Mouse (Mus musculus) forebrain, postnatal 0 days (tissue): ENCODE results near the gene Adk. TPM values are rescaled to one million over a fixed set of nuclear protein-coding genes. Genes with fewer than 3 reads are reported as not detected.
A peak's percentile ranks its signal among the peaks of the same experiment; 100 is the strongest.
"Not testable (repeated sequence)": the region's sequence is repeated elsewhere in the genome, so short reads cannot be mapped to it uniquely, and the experiment has no call there.

Experiments
- ATAC-seq: fragments of 200-750 bp; cut with Nextera tagmentation; 2 replicates; pipeline ENCODE4 v1.8.0; 2017; ENCODE audit warnings: mild to moderate bottlenecking, moderate library complexity
- DNase-seq: peaks from one replicate; pipeline ENCODE4 v3.0.0-alpha.2; 2015
- H3K27ac ChIP-seq: fragments of 300-500 bp; sonication (generic); 2 replicates; pipeline ENCODE4 v1.5.1; 2014; ENCODE audit warnings: low read depth, mild to moderate bottlenecking, antibody characterized with exemption, low read length, moderate library complexity, mixed read lengths
- H3K27me3 ChIP-seq: fragments of 300-500 bp; sonication (generic); 2 replicates; pipeline ENCODE4 v1.6.1; 2014; ENCODE audit warnings: mild to moderate bottlenecking, low read length, mixed read lengths; ENCODE audit not compliant: insufficient read depth
- H3K36me3 ChIP-seq: fragments of 300-500 bp; sonication (generic); 2 replicates; pipeline ENCODE4 v1.6.1; 2014; ENCODE audit warnings: mild to moderate bottlenecking, moderate library complexity; ENCODE audit not compliant: insufficient read depth
- H3K4me1 ChIP-seq: fragments of 300-500 bp; sonication (generic); 2 replicates; pipeline ENCODE4 v1.6.1; 2014; ENCODE audit warnings: antibody characterized with exemption; ENCODE audit not compliant: insufficient read depth
- H3K4me2 ChIP-seq: fragments of 300-500 bp; sonication (generic); 2 replicates; pipeline ENCODE4 v1.6.1; 2014; ENCODE audit warnings: low read depth, mild to moderate bottlenecking, moderate library complexity
- H3K4me3 ChIP-seq: fragments of 300-500 bp; sonication (generic); 2 replicates; pipeline ENCODE4 v1.5.1; 2014; ENCODE audit warnings: low read depth, low read length, mixed read lengths
- H3K9ac ChIP-seq: fragments of 300-500 bp; sonication (generic); 2 replicates; pipeline ENCODE4 v1.6.1; 2014; ENCODE audit warnings: mild to moderate bottlenecking
- H3K9me3 ChIP-seq: fragments of 300-500 bp; sonication (generic); 2 replicates; pipeline ENCODE4 v1.6.1; 2016; ENCODE audit warnings: low read length
- CTCF ChIP-seq: sonication (generic); IDR thresholded peaks from 2 replicates; pipeline ENCODE4 v1.5.1; 2016; ENCODE audit warnings: antibody characterized with exemption, control low read depth, low read depth
- WGBS: fragments of 180-500 bp; shearing (Covaris S2); extraction: QIAGEN DNeasy Blood & Tissue Kit; methylation state at CpG from one replicate; pipeline ENCODE4 v1.1.7; 2014; 5-methylcytosine and 5-hydroxymethylcytosine counted together
- polyA plus RNA-seq: library from polyadenylated mRNA; unstranded; fragments of >200 nt; fragmentation: Nextera tagmentation; extraction: Ambion mirVana; gene quantifications from 2 replicates; pipeline ENCODE4 v1.2.1, GENCODE M21; 2015
- total RNA-seq: library from RNA; depleted of rRNA; stranded (reverse); fragments of >200 nt; gene quantifications from 2 replicates; pipeline ENCODE4 v1.2.3, GENCODE M21; 2014

Adk gene
- total and polyA plus RNA-seq, 2 experiments from 2014 or later: 55.5 to 66.7 TPM

DNA sequence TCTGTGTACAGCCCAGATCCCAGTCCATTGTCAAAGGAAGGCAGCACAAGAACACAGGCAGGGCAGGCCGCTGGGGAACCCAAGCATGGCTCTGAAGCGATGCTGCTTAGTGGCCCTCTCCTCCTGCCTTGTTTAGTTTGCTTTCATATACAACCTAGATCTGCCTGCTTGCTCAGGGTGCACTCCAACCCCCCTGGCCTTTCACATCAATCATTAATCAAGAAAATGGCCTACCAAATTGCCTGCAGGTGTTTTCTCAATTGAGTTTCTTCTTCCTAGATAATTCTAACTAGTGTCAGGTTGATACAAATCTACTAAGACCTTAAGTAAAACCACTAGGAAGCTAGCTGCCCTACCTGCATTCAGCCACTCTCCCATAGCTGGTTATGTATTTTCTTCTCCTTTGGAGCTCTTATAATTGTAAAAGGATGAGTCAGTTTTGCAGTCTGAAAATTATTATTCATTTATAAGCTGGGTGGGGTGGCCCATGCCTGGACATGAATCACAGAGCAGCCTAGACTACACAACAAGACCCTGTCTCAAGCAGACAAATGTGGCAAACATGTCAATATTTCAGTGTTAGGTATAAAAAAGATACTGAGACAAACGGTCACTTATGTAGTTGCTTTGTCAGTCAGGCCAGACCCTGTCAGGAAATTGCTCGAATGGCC, 35.2 kb downstream of the Adk start:
- Histone ChIP-seq H3K4me3 (no peak overlapping the region), H3K27ac (0 out of 2 replicates have a peak overlapping the region, but pooled peaks have one; percentile 30), H3K36me3 (no peaks in the 10 kb centered on the region), H3K9ac (no peak overlapping the region), H3K4me2 (no peak overlapping the region), H3K4me1 (no peaks in the 10 kb centered on the region), H3K27me3 (no peaks in the 10 kb centered on the region), H3K9me3 (no peaks in the 10 kb centered on the region)
- DNase-seq: no peak
- no peak for TF ChIP-seq CTCF
- no peak for ATAC-seq
- 72% methylated on average over 4 of the region's 4 CpGs for WGBS

DNA sequence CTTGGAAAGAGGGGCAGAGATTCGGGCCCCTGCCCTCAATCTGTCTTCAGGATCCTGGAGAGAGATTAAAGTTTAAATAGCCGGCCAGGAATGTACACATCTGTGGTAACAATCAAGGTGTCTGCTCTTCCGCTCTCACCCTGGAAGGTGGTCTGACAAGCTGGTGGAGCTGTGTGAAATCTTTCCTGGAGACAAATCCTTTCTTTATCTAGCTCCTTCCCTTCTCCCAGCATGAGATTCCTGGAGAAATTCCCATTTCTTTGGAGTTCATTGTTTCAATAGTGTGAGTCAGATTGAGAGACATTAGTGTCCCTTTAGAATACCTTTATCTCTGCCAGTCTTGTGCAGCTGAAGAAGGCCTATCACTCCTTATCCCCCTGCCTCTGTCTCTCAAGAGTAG, 36.4 kb downstream of the Adk start:
- Histone ChIP-seq H3K4me3 (no peak overlapping the region), H3K36me3 (no peaks in the 10 kb centered on the region), H3K4me2 (no peak overlapping the region), H3K27me3 (no peaks in the 10 kb centered on the region), H3K27ac (no peak overlapping the region), H3K9me3 (no peaks in the 10 kb centered on the region), H3K4me1 (no peaks in the 10 kb centered on the region), H3K9ac (no peak overlapping the region)
- ATAC-seq (no peak), DNase-seq (no peak)
- no peak for TF ChIP-seq CTCF
- WGBS: 46% methylated on average over 3 of the region's 3 CpGs

DNA sequence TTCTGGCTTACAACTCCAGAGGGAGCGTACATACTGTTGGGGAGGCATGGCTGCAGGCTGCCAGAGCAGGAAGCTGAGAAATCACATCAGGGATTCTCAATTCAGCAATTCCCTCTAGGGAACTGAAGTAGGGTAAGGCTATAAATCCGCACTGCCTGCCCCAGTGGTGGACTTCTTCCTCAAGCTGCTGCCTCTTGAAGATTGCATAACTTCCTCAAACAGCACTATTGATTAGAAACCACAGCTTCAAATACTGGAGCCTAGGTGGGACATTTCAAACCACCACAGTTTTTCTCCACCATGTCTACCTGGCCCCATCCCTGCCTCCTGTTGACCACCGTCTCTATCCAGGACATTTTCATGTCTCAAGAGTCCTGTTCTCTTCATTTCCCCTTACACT, 38.0 kb downstream of the Adk start:
- no peaks in the 10 kb centered on the region for H3K4me1 ChIP-seq
- H3K4me2 ChIP-seq: no peak overlapping the region
- no peak overlapping the region for H3K27ac ChIP-seq
- no peaks in the 10 kb centered on the region for H3K36me3 ChIP-seq
- H3K4me3 ChIP-seq: no peak overlapping the region
- DNase-seq (no peak), ATAC-seq (no peak)
- 89% methylated on average over 3 of the region's 3 CpGs for WGBS
- no peaks in the 10 kb centered on the region for H3K27me3 ChIP-seq
- no peak for TF ChIP-seq CTCF
- no peaks in the 10 kb centered on the region for H3K9me3 ChIP-seq
- no peak overlapping the region for H3K9ac ChIP-seq

DNA sequence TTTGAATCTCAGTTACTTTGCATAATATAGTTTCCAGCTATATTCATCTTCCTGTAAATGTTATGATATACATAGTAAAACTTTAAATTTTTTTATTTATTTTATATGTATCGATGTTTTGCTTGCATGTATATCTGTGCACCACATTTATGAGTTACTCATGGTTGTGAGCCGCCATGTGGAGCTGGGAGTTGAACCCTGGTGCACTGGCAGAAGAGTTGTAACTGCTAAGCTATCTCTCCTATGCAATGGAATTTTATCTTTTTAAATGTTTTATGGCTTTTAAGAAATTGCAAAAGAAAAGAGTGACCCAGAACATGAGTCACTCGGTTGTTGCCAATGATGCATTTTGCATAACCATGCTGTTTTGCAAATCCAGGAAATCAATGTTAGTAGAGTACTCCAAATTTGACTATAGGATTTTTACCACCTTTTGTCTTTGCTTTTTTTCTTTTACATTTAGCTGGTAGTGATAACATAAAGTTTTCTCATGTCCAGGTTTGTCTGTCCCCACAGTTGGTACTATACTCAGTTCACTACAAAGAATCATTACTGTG, 38.6 kb downstream of the Adk start:
- no peak for ATAC-seq

DNA sequence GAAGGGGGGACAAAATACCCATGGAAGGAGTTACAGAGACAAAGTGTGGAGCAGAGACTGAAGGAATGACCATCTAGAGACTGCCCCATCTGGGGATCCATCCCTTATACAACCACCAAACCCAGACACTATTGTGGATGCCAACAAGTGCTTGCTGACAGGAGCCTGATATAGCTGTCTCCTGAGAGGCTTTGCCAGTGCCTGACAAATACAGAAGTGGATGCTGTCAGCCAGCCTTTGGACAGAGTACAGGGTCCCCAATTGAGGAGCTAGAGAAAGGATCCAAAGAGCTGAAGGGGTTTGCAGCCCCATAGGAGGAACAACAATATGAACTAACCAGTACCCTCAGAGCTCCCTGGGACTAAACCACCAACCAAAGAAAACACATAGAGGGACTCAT, 41.8 kb downstream of the Adk start:
- H3K9ac ChIP-seq: not testable (repeated sequence)

More for the DNA sequence above, 38.6 kb downstream of the Adk start:
- 95% methylated on average over 3 of the region's 3 CpGs for WGBS
- no peak overlapping the region for H3K9ac ChIP-seq
- no peaks in the 10 kb centered on the region for H3K9me3 ChIP-seq
- no peaks in the 10 kb centered on the region for H3K4me1 ChIP-seq
- no peak overlapping the region for H3K4me2 ChIP-seq
- no peak for TF ChIP-seq CTCF
- H3K4me3 ChIP-seq: no peak overlapping the region
- no peaks in the 10 kb centered on the region for H3K36me3 ChIP-seq
- H3K27ac ChIP-seq: no peak overlapping the region
- H3K27me3 ChIP-seq: no peaks in the 10 kb centered on the region
- no peak for DNase-seq

DNA sequence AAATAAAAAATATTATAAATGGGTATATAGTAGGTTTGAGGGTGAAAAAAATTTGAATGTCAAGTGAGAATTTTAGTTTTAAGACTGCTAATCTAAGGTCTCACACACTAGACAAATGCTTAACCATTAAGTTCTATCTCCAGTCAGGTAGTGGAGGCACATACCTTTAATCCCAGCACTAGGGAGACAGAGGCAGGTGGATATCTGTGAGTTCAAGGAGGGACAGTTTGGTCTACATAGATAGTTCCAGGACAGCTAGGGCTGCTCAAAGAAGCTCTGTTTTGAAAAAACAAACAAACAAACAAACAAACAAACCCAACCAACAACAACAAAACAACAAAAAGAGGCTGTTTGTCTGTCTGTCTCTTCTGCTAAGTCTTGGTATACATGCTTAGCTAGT, 43.9 kb downstream of the Adk start:
- Histone ChIP-seq H3K27me3 (no peaks in the 10 kb centered on the region), H3K4me2 (no peak overlapping the region), H3K9me3 (no peaks in the 10 kb centered on the region), H3K36me3 (no peaks in the 10 kb centered on the region), H3K4me3 (no peak overlapping the region), H3K4me1 (peaks cover under 1% of the 10 kb centered on the region; the same call in 1 of the 2 replicates), H3K9ac (no peak overlapping the region), H3K27ac (no peak overlapping the region)
- ATAC-seq (no peak), DNase-seq (no peak)
- TF ChIP-seq CTCF: no peak

More for the DNA sequence above, 41.8 kb downstream of the Adk start:
- H3K27me3 ChIP-seq, DNase-seq, H3K27ac ChIP-seq, H3K4me1 ChIP-seq, H3K4me2 ChIP-seq, H3K9me3 ChIP-seq, ATAC-seq, H3K36me3 ChIP-seq, H3K4me3 ChIP-seq: not testable (repeated sequence)

DNA sequence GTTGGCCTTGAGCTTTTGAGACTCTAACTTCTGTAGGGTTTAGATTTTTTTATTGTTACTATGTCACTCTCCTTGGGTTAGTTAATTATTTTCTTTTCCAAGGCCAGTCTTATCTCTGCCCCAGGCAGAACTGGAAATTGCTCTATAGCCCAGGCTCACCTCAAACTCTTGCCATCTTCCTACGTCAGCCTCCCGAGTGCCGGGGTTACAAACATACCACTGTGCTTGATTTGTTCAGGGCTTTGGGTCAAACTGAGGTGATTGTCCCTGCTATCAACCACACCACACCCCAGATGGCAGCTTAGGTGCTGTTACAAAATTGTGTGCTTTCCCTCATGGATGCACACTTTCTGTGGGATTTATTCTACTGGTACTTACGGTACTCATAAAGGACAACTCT, 44.3 kb downstream of the Adk start:
- Histone ChIP-seq H3K36me3 (no peaks in the 10 kb centered on the region), H3K9me3 (no peaks in the 10 kb centered on the region), H3K27ac (no peak overlapping the region), H3K27me3 (no peaks in the 10 kb centered on the region), H3K4me1 (peaks cover 5% of the 10 kb centered on the region; the same call in 1 of the 2 replicates), H3K4me3 (no peak overlapping the region), H3K4me2 (no peak overlapping the region), H3K9ac (no peak overlapping the region)
- 92% methylated on average over 4 of the region's 4 CpGs for WGBS
- no peak for DNase-seq
- ATAC-seq: no peak
- TF ChIP-seq CTCF: no peak
